Mouse (Mus musculus): ENCODE measurements around the gene Gm20425. TPM values are rescaled to one million over a fixed set of nuclear protein-coding genes. Genes with fewer than 3 reads are reported as not detected.

The Gm20425 gene
- polyA plus RNA-seq, 1 experiment from 2014 or later, result 3.5 TPM

DNA sequence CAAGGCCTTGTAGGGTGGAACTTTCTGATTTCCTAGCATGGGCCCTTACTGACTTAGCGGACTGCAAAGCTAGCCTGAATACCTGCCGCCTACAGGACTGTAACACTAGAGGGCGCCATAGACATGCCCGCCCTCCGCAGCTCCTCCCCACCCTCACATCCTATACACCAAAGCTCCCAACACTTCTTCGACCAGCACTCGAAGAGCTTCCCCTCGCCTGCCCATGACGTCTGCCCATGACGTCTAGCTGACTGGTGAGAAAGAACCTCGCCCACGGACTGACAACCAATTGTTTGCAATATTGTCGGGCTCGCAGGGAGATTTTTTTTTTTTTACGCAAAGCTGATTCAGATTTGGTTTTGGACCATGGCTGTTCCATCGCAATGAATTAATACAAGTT lies 22.3 kb downstream of the Gm20425 start:
- H3K9me3 ChIP-seq (ENCODE audit: control insufficient read depth, low read length), result no peaks in the 10 kb centered on the region

DNA sequence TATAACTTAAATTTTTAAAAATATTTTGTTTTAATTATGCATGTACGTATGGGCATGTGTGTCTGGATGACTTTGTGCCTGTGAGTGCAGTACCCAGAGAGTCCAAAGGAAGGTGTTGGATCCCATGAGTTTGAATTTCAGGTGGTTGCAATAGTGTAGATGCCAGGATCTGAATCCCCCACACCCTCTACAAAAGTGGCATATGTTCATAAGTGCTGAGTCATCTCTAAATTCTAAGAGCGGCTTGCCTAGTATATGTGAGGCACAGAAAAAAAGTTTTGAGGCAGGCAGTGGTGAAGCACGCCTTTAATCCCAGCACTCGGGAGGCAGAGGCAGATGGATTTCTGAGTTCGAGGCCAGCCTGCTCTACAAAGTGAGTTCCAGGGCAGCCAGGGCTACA lies 24.3 kb downstream of the Gm20425 start:
- Histone ChIP-seq H3K9ac (replicated peaks; ENCODE audit: low read length) (no peak overlapping the region), H3K4me3 (replicated peaks; ENCODE audit: low read depth, low read length) (no peak overlapping the region), H3K4me2 (ENCODE audit: low read length) (no peak overlapping the region), H3K27ac (replicated peaks; ENCODE audit: low read depth, low read length) (no peak overlapping the region), H3K9me3 (ENCODE audit: control insufficient read depth, low read length) (no peaks in the 10 kb centered on the region), H3K36me3 (ENCODE audit: control insufficient read depth, insufficient read depth, low read length) (no peaks in the 10 kb centered on the region), H3K27me3 (ENCODE audit: control insufficient read depth, insufficient read depth, low read length) (no peaks in the 10 kb centered on the region), H3K4me1 (ENCODE audit: control insufficient read depth, insufficient read depth, low read length) (peaks cover 4% of the 10 kb centered on the region; the same call in 1 of the 2 replicates)
- ATAC-seq (ENCODE audit: low FRiP score, low TSS enrichment) (no peak), DNase-seq (no peak)
- 84% methylated on average over 5 of the region's 5 CpGs for WGBS

More for the DNA sequence above, 22.3 kb downstream of the Gm20425 start:
- Histone ChIP-seq H3K4me1 (ENCODE audit: control insufficient read depth, insufficient read depth, low read length) (no peaks in the 10 kb centered on the region), H3K36me3 (ENCODE audit: control insufficient read depth, insufficient read depth, low read length) (no peaks in the 10 kb centered on the region), H3K27ac (replicated peaks; ENCODE audit: low read depth, low read length) (no peak overlapping the region), H3K4me3 (replicated peaks; ENCODE audit: low read depth, low read length) (no peak overlapping the region), H3K4me2 (ENCODE audit: low read length) (peak overlapping the region; percentile 45), H3K27me3 (ENCODE audit: control insufficient read depth, insufficient read depth, low read length) (no peaks in the 10 kb centered on the region), H3K9ac (replicated peaks; ENCODE audit: low read length) (no peak overlapping the region)
- DNase-seq (peak; percentile 86), ATAC-seq (ENCODE audit: low FRiP score, low TSS enrichment) (peak; percentile 71; the same call in 1 of the 2 replicates)
- 9% methylated on average over 16 of the region's 16 CpGs for WGBS

DNA sequence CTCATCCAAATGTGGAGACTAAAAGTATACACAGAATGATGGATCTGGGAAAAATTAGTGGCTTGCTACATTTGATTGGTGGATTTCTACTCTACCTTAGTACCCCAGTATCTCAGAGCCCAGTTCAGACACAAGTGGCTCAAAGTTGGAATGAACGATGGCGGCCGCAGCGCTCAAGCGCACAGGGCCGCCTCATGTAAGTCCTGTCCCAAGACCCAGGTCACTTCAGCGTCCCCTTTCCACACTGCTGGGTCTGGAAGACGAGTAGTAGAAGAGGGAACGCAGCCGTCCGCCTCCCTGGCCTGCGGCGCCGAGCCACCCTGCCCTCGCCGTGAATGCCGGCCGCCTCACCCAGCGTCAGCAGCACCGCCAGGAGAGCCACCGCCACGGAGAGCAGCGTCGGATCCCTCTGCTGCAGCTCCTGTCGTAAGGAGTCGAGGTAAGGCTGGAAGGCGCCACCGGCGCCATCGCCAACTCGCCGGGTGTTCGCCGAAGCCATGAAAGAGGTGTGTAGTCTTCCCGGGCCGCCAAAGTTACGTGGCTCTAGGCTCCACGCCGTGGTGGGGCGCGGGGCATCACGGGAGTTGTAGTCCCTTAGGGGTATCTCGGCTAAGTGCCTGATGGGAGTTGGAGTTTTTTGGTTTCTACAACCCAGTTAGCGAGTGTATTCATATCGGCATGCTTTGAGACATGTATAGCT lies 28.4 kb downstream of the Gm20425 start, which contains the start of gene Srprb:
Srprb (minus strand) TSS at position 577 of the 700 bp plus-strand sequence.
- ATAC-seq (ENCODE audit: low FRiP score, low TSS enrichment), result peak; percentile 97
- Histone ChIP-seq H3K9ac (replicated peaks; ENCODE audit: low read length) (peak within 1 kb of the TSS; percentile 66), H3K27ac (replicated peaks; ENCODE audit: low read depth, low read length) (peak within 1 kb of the TSS; percentile 79), H3K9me3 (ENCODE audit: control insufficient read depth, low read length) (no peaks in the 10 kb centered on the region), H3K27me3 (ENCODE audit: control insufficient read depth, insufficient read depth, low read length) (no peaks in the 10 kb centered on the region), H3K4me2 (ENCODE audit: low read length) (peak within 1 kb of the TSS; percentile 63), H3K36me3 (ENCODE audit: control insufficient read depth, insufficient read depth, low read length) (peaks cover 22% of the 10 kb centered on the region), H3K4me3 (replicated peaks; ENCODE audit: low read depth, low read length) (peak within 1 kb of the TSS; percentile 80), H3K4me1 (ENCODE audit: control insufficient read depth, insufficient read depth, low read length) (peaks cover 4% of the 10 kb centered on the region; the same call in 1 of the 2 replicates)
- DNase-seq, result peak; percentile 98
- WGBS, result under 1% methylated on average over 45 of the region's 45 CpGs

DNA sequence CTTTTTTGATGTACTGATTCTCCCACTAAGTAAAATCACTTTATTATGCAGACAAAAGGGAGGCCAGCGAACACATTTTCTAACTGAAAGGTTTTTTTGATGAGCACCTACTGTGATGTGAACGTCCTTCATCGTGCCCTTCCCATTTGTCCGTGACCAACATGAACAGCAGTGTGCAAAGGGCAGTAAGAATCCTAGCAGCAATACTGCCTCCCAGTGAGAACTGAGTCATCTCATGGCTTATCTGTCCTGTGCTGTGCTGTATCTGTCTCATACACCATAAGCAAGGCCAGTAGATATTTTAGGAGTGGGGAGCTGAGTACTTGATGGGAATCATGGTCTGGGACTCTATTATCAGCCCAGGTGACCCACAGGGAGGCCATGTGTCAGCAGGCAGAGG lies 41.7 kb downstream of the Gm20425 start:
- Histone ChIP-seq H3K4me2 (ENCODE audit: low read length) (no peak overlapping the region), H3K36me3 (ENCODE audit: control insufficient read depth, insufficient read depth, low read length) (peaks cover 55% of the 10 kb centered on the region), H3K4me3 (replicated peaks; ENCODE audit: low read depth, low read length) (no peak overlapping the region), H3K9me3 (ENCODE audit: control insufficient read depth, low read length) (no peaks in the 10 kb centered on the region), H3K4me1 (ENCODE audit: control insufficient read depth, insufficient read depth, low read length) (no peaks in the 10 kb centered on the region), H3K27me3 (ENCODE audit: control insufficient read depth, insufficient read depth, low read length) (no peaks in the 10 kb centered on the region), H3K9ac (replicated peaks; ENCODE audit: low read length) (no peak overlapping the region), H3K27ac (replicated peaks; ENCODE audit: low read depth, low read length) (no peak overlapping the region)
- ATAC-seq (ENCODE audit: low FRiP score, low TSS enrichment) (no peak), DNase-seq (no peak)
- 79% methylated on average over 4 of the region's 4 CpGs for WGBS

DNA sequence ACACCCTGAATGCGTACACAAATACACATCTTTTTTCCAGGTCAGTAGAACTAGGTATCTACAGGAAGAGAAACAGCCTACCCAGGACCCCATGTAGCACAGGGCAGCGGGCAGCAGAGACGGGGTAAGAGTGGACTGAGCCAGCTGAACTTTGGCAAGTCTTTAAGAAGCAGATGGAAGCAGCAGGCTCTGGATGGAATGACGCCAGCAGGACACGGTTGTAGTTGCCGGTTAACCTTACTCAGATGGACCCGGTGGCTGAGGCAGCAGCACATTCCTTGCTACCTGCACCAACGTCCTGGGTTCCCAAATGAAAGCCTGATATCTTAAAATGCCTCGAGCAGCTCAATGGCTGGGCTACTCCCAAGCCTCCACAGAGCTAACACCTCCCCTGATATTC lies 43.4 kb downstream of the Gm20425 start:
- no peaks in the 10 kb centered on the region for H3K9me3 ChIP-seq (ENCODE audit: control insufficient read depth, low read length)
- H3K27me3 ChIP-seq (ENCODE audit: control insufficient read depth, insufficient read depth, low read length), result no peaks in the 10 kb centered on the region
- peaks cover 61% of the 10 kb centered on the region for H3K36me3 ChIP-seq (ENCODE audit: control insufficient read depth, insufficient read depth, low read length)
- H3K4me3 ChIP-seq (replicated peaks; ENCODE audit: low read depth, low read length), result no peak overlapping the region
- 75% methylated on average over 9 of the region's 9 CpGs for WGBS
- no peak overlapping the region for H3K27ac ChIP-seq (replicated peaks; ENCODE audit: low read depth, low read length)
- no peak overlapping the region for H3K4me2 ChIP-seq (ENCODE audit: low read length)
- no peaks in the 10 kb centered on the region for H3K4me1 ChIP-seq (ENCODE audit: control insufficient read depth, insufficient read depth, low read length)
- ATAC-seq (ENCODE audit: low FRiP score, low TSS enrichment), result no peak
- H3K9ac ChIP-seq (replicated peaks; ENCODE audit: low read length), result no peak overlapping the region
- no peak for DNase-seq

DNA sequence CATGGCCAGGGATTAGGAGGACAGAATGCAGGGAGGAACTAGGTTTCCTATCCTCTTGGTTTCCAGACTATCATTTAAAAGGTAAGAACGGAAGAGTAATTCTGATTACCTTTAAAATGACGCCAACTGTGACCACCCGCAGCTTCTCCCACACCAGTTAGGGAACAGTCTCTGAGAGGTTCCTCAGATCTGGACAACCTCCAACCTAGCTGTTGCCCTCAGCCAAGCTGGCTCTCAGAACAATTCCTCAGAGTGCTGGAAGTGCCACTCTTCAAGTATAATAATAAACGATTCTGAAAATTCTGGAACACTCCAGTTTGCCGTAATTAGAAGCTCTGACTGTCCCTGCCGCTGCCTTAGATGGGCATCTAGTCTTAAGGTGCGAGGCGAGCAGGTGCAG lies 44.2 kb downstream of the Gm20425 start:
- H3K4me3 ChIP-seq (replicated peaks; ENCODE audit: low read depth, low read length), result no peak overlapping the region
- DNase-seq, result no peak
- 95% methylated on average over 8 of the region's 8 CpGs for WGBS
- no peaks in the 10 kb centered on the region for H3K9me3 ChIP-seq (ENCODE audit: control insufficient read depth, low read length)
- H3K36me3 ChIP-seq (ENCODE audit: control insufficient read depth, insufficient read depth, low read length), result peaks cover 54% of the 10 kb centered on the region
- H3K4me2 ChIP-seq (ENCODE audit: low read length), result no peak overlapping the region
- ATAC-seq (ENCODE audit: low FRiP score, low TSS enrichment), result no peak
- no peaks in the 10 kb centered on the region for H3K27me3 ChIP-seq (ENCODE audit: control insufficient read depth, insufficient read depth, low read length)
- H3K27ac ChIP-seq (replicated peaks; ENCODE audit: low read depth, low read length), result no peak overlapping the region
- 0 out of 2 replicates have a peak, but pooled peaks cover 3% of the 10 kb centered on the region for H3K4me1 ChIP-seq (ENCODE audit: control insufficient read depth, insufficient read depth, low read length)
- H3K9ac ChIP-seq (replicated peaks; ENCODE audit: low read length), result no peak overlapping the region

DNA sequence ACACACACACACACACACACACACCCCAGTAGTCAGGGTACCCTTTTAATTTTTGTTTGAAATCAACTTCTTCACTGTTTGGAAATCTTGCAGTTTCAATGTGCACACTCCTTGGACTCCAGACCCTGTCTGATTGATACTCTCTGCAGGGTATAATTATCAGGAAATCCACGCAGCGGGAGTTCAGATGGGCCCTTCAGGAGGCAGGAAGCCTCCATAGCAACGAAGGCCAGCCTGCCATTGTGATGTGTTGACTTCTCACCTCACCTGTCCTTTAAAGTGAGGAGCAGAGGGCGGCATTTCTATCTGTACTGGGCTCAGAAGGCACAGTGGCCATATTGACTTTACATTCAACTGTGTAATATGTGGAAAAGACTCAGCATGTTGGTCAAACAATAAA lies 45.3 kb downstream of the Gm20425 start:
- ATAC-seq (ENCODE audit: low FRiP score, low TSS enrichment) (no peak), DNase-seq (no peak)
- 77% methylated on average over 4 of the region's 4 CpGs for WGBS
- Histone ChIP-seq H3K4me3 (replicated peaks; ENCODE audit: low read depth, low read length) (no peak overlapping the region), H3K9me3 (ENCODE audit: control insufficient read depth, low read length) (no peaks in the 10 kb centered on the region), H3K4me2 (ENCODE audit: low read length) (no peak overlapping the region), H3K27ac (replicated peaks; ENCODE audit: low read depth, low read length) (no peak overlapping the region), H3K27me3 (ENCODE audit: control insufficient read depth, insufficient read depth, low read length) (no peaks in the 10 kb centered on the region), H3K9ac (replicated peaks; ENCODE audit: low read length) (no peak overlapping the region), H3K36me3 (ENCODE audit: control insufficient read depth, insufficient read depth, low read length) (peaks cover 48% of the 10 kb centered on the region), H3K4me1 (ENCODE audit: control insufficient read depth, insufficient read depth, low read length) (peaks cover 10% of the 10 kb centered on the region; the same call in 1 of the 2 replicates)

DNA sequence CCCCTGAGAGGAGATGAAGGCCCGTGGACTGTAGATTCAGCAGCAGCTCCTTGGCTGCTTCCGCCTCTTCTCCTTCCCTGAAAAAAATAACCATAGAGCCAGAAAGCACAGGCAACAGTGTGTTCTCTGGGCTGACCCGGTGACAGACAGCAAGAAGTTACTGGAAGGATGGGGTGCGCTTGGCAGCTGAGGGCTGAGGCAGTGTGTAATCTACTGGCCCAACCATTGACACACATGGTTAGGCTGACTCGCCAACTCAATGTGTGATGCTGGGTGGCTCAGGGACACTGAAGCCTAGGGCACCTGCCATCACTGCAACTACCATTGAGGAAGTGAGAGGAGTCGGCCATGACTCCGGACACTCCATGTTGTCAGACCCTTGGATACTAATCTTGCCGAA lies 48.2 kb downstream of the Gm20425 start:
- ATAC-seq (ENCODE audit: low FRiP score, low TSS enrichment), result no peak
- no peaks in the 10 kb centered on the region for H3K9me3 ChIP-seq (ENCODE audit: control insufficient read depth, low read length)
- peaks cover 41% of the 10 kb centered on the region for H3K36me3 ChIP-seq (ENCODE audit: control insufficient read depth, insufficient read depth, low read length)
- no peak overlapping the region for H3K4me2 ChIP-seq (ENCODE audit: low read length)
- H3K9ac ChIP-seq (replicated peaks; ENCODE audit: low read length), result no peak overlapping the region
- H3K27me3 ChIP-seq (ENCODE audit: control insufficient read depth, insufficient read depth, low read length), result no peaks in the 10 kb centered on the region
- no peak overlapping the region for H3K4me3 ChIP-seq (replicated peaks; ENCODE audit: low read depth, low read length)
- no peak for DNase-seq
- H3K4me1 ChIP-seq (ENCODE audit: control insufficient read depth, insufficient read depth, low read length), result peaks cover 10% of the 10 kb centered on the region; the same call in 1 of the 2 replicates
- H3K27ac ChIP-seq (replicated peaks; ENCODE audit: low read depth, low read length), result no peak overlapping the region
- WGBS, result 92% methylated on average over 8 of the region's 8 CpGs

Measured in midbrain, embryonic 14.5 days (tissue).